33 mouse cellular contexts compared by ENCODE assay signal in the genomic region with DNA sequence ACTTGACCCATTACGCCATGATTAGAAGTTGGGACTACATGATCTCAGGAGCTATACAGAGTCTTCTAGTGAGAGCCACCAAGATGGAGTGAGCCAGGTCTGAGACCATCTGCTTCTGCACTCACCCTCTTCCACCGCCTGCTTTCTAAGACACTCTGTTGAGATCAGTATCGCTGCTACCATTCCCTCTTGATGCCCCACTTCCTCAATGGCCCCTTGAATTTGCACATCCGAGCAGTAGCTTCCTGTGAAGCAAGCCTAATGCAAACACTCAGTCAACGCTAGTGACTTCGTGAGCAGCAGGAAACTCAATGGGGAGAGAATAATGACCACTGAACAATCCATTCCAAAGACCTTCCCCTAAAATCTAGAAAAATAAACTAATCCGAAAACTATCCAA.
A peak's percentile ranks its signal among the peaks of the same experiment; 100 is the strongest.
DNase-seq lines count a peak whose midpoint lies in the region; ATAC-seq and TF ChIP-seq lines count a peak whose summit lies in the region.
"Had no signal": no experiment of that assay in that cellular context is flagged by ENCODE, and none has a peak within 500 bp of the region (broad histone marks: within the 10 kb centered on the region; RNA-seq: fewer than 3 reads in every experiment).

No protein-coding gene starts in this region.

- intact Hi-C loops in heart, postnatal 10 days (cut with DNase I): no loop called here

- ATAC-seq in common myeloid progenitor, adult 5-6 weeks (replicated peaks; ENCODE audit: low read depth, poor library complexity, severe bottlenecking): peak; percentile 58
- ATAC-seq: activated CD4-positive, CD25-positive, alpha-beta regulatory T cell, adult 4 months; forebrain, embryonic 13.5 days; hindbrain, embryonic 16.5 days; intestine, embryonic 16.5 days; lung, postnatal 0 days; midbrain, embryonic 15.5 days had no signal

- peaks cover 22% of the 10 kb centered on the region for H3K4me1 ChIP-seq in thymus, adult 2 months (replicated peaks; ENCODE audit: control insufficient read depth, insufficient read depth, low read length)
- H3K4me1 ChIP-seq: limb, embryonic 10.5 days; midbrain, embryonic 15.5 days had no signal

- no peak for TF ChIP-seq CTCF in thymus, adult 2 months (IDR thresholded peaks at IDR 0.05; ENCODE audit: borderline replicate concordance, control insufficient read depth, extremely low read depth, insufficient read depth, low read length, poor library complexity)

- TF ChIP-seq POLR2A in thymus, adult 2 months (IDR thresholded peaks at IDR 0.05; ENCODE audit: control insufficient read depth, extremely low read depth, insufficient read depth, low read length, poor library complexity): no peak

- no peak overlapping the region for H3K4me3 ChIP-seq in thymus, adult 2 months (ENCODE audit: control insufficient read depth, insufficient read depth, low read length)
- H3K4me3 ChIP-seq: forebrain, embryonic 13.5 days; heart, adult 2 months; heart, embryonic 12.5 days; hindbrain, embryonic 10.5 days; limb, embryonic 10.5 days; limb, embryonic 15.5 days; liver, embryonic 13.5 days; midbrain, embryonic 10.5 days; midbrain, embryonic 15.5 days had no signal

- 50% methylated on average over 7 of the region's 7 CpGs for WGBS in thymus, adult 2 months

- no peaks in the 10 kb centered on the region for H3K36me3 ChIP-seq in thymus, adult 2 months (ENCODE audit: control insufficient read depth, insufficient read depth, low read length)
- H3K36me3 ChIP-seq: heart, embryonic 12.5 days; hindbrain, embryonic 10.5 days; limb, embryonic 10.5 days; limb, embryonic 15.5 days; liver, embryonic 13.5 days; midbrain, embryonic 10.5 days; midbrain, embryonic 15.5 days had no signal

- peak; percentile 45 for DNase-seq in 416B (ENCODE audit: low read depth)
- DNase-seq in thymus, adult 2 months: peak; percentile 43
- DNase-seq in thymus, postnatal 36 days: peak; percentile 41 to 59
- DNase-seq in urinary bladder, adult 2 months (ENCODE audit: low spot score): no peak
- DNase-seq in retina, postnatal 1 day: no peak
- DNase-seq in heart, postnatal 10 days: no peak
- DNase-seq: adrenal gland, adult 2 months; adrenal gland, postnatal 36 days; cerebellum, adult 18-20 months; cerebellum, postnatal 10 days; gastrocnemius, postnatal 25 days; heart, adult 2 months; kidney, adult 8-10 months; kidney, postnatal 4 days; liver, embryonic 13.5 days; lung, adult 18-20 months; right cerebral cortex, adult 18-20 months; spleen, adult 18-20 months had no signal

- peak overlapping the region; percentile 50; the same call in 1 of the 2 replicates for H3K27ac ChIP-seq in thymus, adult 2 months (ENCODE audit: control insufficient read depth, insufficient read depth, low read length)
- H3K27ac ChIP-seq: forebrain, embryonic 13.5 days; heart, adult 2 months; hindbrain, embryonic 10.5 days; kidney, postnatal 0 days; limb, embryonic 10.5 days; limb, embryonic 15.5 days; liver, embryonic 13.5 days; macrophage; midbrain, embryonic 10.5 days; midbrain, embryonic 15.5 days; stomach, postnatal 0 days had no signal

- no peaks in the 10 kb centered on the region for H3K27me3 ChIP-seq in thymus, adult 2 months (ENCODE audit: control insufficient read depth, insufficient read depth, low read length)
- H3K27me3 ChIP-seq: forebrain, embryonic 13.5 days; heart, embryonic 12.5 days; limb, embryonic 15.5 days; liver, embryonic 13.5 days; midbrain, embryonic 15.5 days had no signal

Comparison
In these comparisons a context has a peak if more than half of its experiments do, and no peak if none do; other contexts are left out.
1. DNase-seq: peak in 416B (single experiment), thymus, adult 2 months (single experiment) and thymus, postnatal 36 days (2 of 2); none in urinary bladder, adult 2 months (single experiment), retina, postnatal 1 day (single experiment) and heart, postnatal 10 days (0 of 2).